Mouse (Mus musculus) forebrain, postnatal 0 days (tissue): Measurements from ENCODE around the gene Emx2. TPM values are rescaled to one million over a fixed set of nuclear protein-coding genes. Genes with fewer than 3 reads are reported as not detected.

Experiments
- ATAC-seq: fragments of 200-750 bp; cut with Nextera tagmentation; 2 replicates; pipeline ENCODE4 v1.8.0; 2017; ENCODE audit warnings: mild to moderate bottlenecking, moderate library complexity
- DNase-seq: peaks from one replicate; pipeline ENCODE4 v3.0.0-alpha.2; 2015
- H3K27ac ChIP-seq: fragments of 300-500 bp; sonication (generic); 2 replicates; pipeline ENCODE4 v1.5.1; 2014; ENCODE audit warnings: low read depth, mild to moderate bottlenecking, antibody characterized with exemption, low read length, moderate library complexity, mixed read lengths
- H3K27me3 ChIP-seq: fragments of 300-500 bp; sonication (generic); 2 replicates; pipeline ENCODE4 v1.6.1; 2014; ENCODE audit warnings: mild to moderate bottlenecking, low read length, mixed read lengths; ENCODE audit not compliant: insufficient read depth
- H3K36me3 ChIP-seq: fragments of 300-500 bp; sonication (generic); 2 replicates; pipeline ENCODE4 v1.6.1; 2014; ENCODE audit warnings: mild to moderate bottlenecking, moderate library complexity; ENCODE audit not compliant: insufficient read depth
- H3K4me1 ChIP-seq: fragments of 300-500 bp; sonication (generic); 2 replicates; pipeline ENCODE4 v1.6.1; 2014; ENCODE audit warnings: antibody characterized with exemption; ENCODE audit not compliant: insufficient read depth
- H3K4me2 ChIP-seq: fragments of 300-500 bp; sonication (generic); 2 replicates; pipeline ENCODE4 v1.6.1; 2014; ENCODE audit warnings: low read depth, mild to moderate bottlenecking, moderate library complexity
- H3K4me3 ChIP-seq: fragments of 300-500 bp; sonication (generic); 2 replicates; pipeline ENCODE4 v1.5.1; 2014; ENCODE audit warnings: low read depth, low read length, mixed read lengths
- H3K9ac ChIP-seq: fragments of 300-500 bp; sonication (generic); 2 replicates; pipeline ENCODE4 v1.6.1; 2014; ENCODE audit warnings: mild to moderate bottlenecking
- H3K9me3 ChIP-seq: fragments of 300-500 bp; sonication (generic); 2 replicates; pipeline ENCODE4 v1.6.1; 2016; ENCODE audit warnings: low read length
- CTCF ChIP-seq: sonication (generic); IDR thresholded peaks from 2 replicates; pipeline ENCODE4 v1.5.1; 2016; ENCODE audit warnings: antibody characterized with exemption, control low read depth, low read depth
- WGBS: fragments of 180-500 bp; shearing (Covaris S2); extraction: QIAGEN DNeasy Blood & Tissue Kit; methylation state at CpG from one replicate; pipeline ENCODE4 v1.1.7; 2014; 5-methylcytosine and 5-hydroxymethylcytosine counted together
- polyA plus RNA-seq: library from polyadenylated mRNA; unstranded; fragments of >200 nt; fragmentation: Nextera tagmentation; extraction: Ambion mirVana; gene quantifications from 2 replicates; pipeline ENCODE4 v1.2.1, GENCODE M21; 2015
- total RNA-seq: library from RNA; depleted of rRNA; stranded (reverse); fragments of >200 nt; gene quantifications from 2 replicates; pipeline ENCODE4 v1.2.3, GENCODE M21; 2014

Gene Emx2
- total and polyA plus RNA-seq, 2 experiments from 2014 or later = 6.0 to 11.2 TPM

- peak overlapping the region; percentile 18; the same call in 1 of the 2 replicates for H3K9ac ChIP-seq
- DNase-seq = no peak
- peak overlapping the region; percentile 43 for H3K4me2 ChIP-seq
- H3K4me3 ChIP-seq = peak overlapping the region; percentile 16; the same call in 1 of the 2 replicates
- H3K4me1 ChIP-seq = peaks cover 15% of the 10 kb centered on the region; the same call in 1 of the 2 replicates
- H3K9me3 ChIP-seq = no peaks in the 10 kb centered on the region
- 0 out of 2 replicates have a peak overlapping the region, but pooled peaks have one; percentile 4 for H3K27ac ChIP-seq
- ATAC-seq = no peak
- TF ChIP-seq CTCF = no peak
- H3K27me3 ChIP-seq = peaks cover 60% of the 10 kb centered on the region
- 3% methylated on average over 19 of the region's 19 CpGs for WGBS
- H3K36me3 ChIP-seq = no peaks in the 10 kb centered on the region
These were observed 8.8 kb downstream of the Emx2 start for GRCm38 (mm10) chr19:59467016-59467412.

- Histone ChIP-seq H3K4me1 (peaks cover 15% of the 10 kb centered on the region; the same call in 1 of the 2 replicates), H3K27ac (0 out of 2 replicates have a peak overlapping the region, but pooled peaks have one; percentile 4), H3K9ac (peak overlapping the region; percentile 18; the same call in 1 of the 2 replicates), H3K4me2 (peak overlapping the region; percentile 43), H3K27me3 (peaks cover 60% of the 10 kb centered on the region), H3K9me3 (no peaks in the 10 kb centered on the region), H3K4me3 (peak overlapping the region; percentile 16; the same call in 1 of the 2 replicates), H3K36me3 (no peaks in the 10 kb centered on the region)
- ATAC-seq = no peak
- DNase-seq = peak; percentile 47
- 4% methylated on average over 23 of the region's 23 CpGs for WGBS
- no peak for TF ChIP-seq CTCF
These were observed 9.4 kb downstream of the Emx2 start for GRCm38 (mm10) chr19:59467413-59468064.

- Histone ChIP-seq H3K4me2 (peak overlapping the region; percentile 43), H3K36me3 (no peaks in the 10 kb centered on the region), H3K9ac (no peak overlapping the region), H3K4me1 (peaks cover 15% of the 10 kb centered on the region; the same call in 1 of the 2 replicates), H3K27ac (no peak overlapping the region), H3K27me3 (peaks cover 58% of the 10 kb centered on the region), H3K4me3 (no peak overlapping the region), H3K9me3 (no peaks in the 10 kb centered on the region)
- TF ChIP-seq CTCF = no peak
- 11% methylated on average over 26 of the region's 27 CpGs for WGBS
- ATAC-seq (peak; percentile 19; the same call in 1 of the 2 replicates), DNase-seq (peak; percentile 49)
These were observed 10.1 kb downstream of the Emx2 start for GRCm38 (mm10) chr19:59468065-59468810.

GRCm38 (mm10) chr19:59469035-59469949 lies 11.1 kb downstream of the Emx2 start:
- DNase-seq = peak; percentile 60
- H3K9ac ChIP-seq = no peak overlapping the region

GRCm38 (mm10) chr19:59470074-59470630 lies 12.0 kb downstream of the Emx2 start:
- Histone ChIP-seq H3K27me3 (peaks cover 55% of the 10 kb centered on the region), H3K9ac (no peak overlapping the region), H3K4me1 (peaks cover 15% of the 10 kb centered on the region; the same call in 1 of the 2 replicates), H3K27ac (no peak overlapping the region), H3K4me2 (no peak overlapping the region), H3K9me3 (no peaks in the 10 kb centered on the region), H3K4me3 (no peak overlapping the region), H3K36me3 (no peaks in the 10 kb centered on the region)
- WGBS = 24% methylated on average over 11 of the region's 11 CpGs
- no peak for DNase-seq
- no peak for ATAC-seq
- TF ChIP-seq CTCF = no peak

More at GRCm38 (mm10) chr19:59469035-59469949, 11.1 kb downstream of the Emx2 start:
- 3% methylated on average over 35 of the region's 35 CpGs for WGBS
- TF ChIP-seq CTCF = peak; percentile 53
- ATAC-seq = peak; percentile 34; the same call in 1 of the 2 replicates
- peak overlapping the region; percentile 20 for H3K4me3 ChIP-seq
- H3K9me3 ChIP-seq = no peaks in the 10 kb centered on the region
- H3K4me1 ChIP-seq = peaks cover 15% of the 10 kb centered on the region; the same call in 1 of the 2 replicates
- H3K4me2 ChIP-seq = peak overlapping the region; percentile 46
- H3K27ac ChIP-seq = no peak overlapping the region
- no peaks in the 10 kb centered on the region for H3K36me3 ChIP-seq
- H3K27me3 ChIP-seq = peaks cover 60% of the 10 kb centered on the region

GRCm38 (mm10) chr19:59470913-59471312 lies 12.7 kb downstream of the Emx2 start:
- no peak overlapping the region for H3K4me3 ChIP-seq
- H3K9me3 ChIP-seq = no peaks in the 10 kb centered on the region
- no peak overlapping the region for H3K9ac ChIP-seq
- no peak overlapping the region for H3K4me2 ChIP-seq
- no peaks in the 10 kb centered on the region for H3K36me3 ChIP-seq
- H3K4me1 ChIP-seq = peaks cover 15% of the 10 kb centered on the region; the same call in 1 of the 2 replicates
- 4% methylated on average over 13 of the region's 13 CpGs for WGBS
- ATAC-seq (no peak), DNase-seq (no peak)
- no peak overlapping the region for H3K27ac ChIP-seq
- TF ChIP-seq CTCF = no peak
- peaks cover 48% of the 10 kb centered on the region for H3K27me3 ChIP-seq
